Mouse (Mus musculus): ENCODE results near the gene Gm44965.

Gm44965 gene

DNA sequence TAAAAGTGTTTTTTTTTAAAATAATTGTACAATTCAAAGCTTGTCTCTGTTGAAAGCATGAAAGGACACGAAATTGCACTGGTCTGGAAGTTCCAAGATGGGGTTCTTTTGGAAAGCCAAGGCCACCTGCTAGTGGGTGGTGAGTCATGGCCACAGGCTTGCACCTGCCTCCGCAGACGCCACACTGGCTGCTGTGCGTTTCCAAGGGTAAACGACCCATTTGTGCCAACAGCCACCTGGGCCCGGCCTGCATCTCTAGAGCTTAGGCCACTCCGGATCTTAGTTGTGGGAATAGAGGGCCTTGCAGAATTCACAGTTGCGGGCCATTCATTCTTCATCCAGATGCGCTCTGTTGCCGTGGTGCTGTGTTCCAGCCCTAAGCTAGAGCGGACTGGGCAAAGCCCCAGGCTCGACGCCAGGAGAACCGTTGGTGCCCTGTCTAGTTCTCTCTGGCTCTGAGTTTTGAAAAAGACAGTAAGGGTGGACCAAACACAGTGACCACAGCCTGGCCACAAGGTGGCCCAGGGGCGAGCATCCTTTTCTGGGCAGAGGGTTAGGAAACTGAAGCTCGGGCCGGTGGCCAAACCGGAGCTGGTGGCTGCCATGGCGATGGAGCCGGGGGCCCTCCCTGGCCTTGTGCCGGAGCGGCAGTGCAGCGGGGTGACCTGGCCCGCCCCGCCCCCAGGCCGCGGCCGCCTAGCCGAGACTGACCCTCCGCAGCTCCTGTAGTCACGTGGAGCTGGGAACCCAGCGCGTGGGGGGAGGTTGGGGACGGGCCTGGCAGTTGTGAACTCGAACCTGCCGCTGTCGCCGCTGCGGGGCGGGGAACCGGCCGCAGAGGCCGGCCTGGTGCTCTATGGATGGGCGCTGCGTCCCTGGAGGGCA, at the start of gene Gm44965, which contains the start of gene Repin1:
Gene Gm44965 (plus strand): TSS at position 784 of the 885 bp plus-strand sequence.
Gene Repin1 (plus strand): TSS at position 726 of the 885 bp plus-strand sequence.
- in situ Hi-C loops (cut with MboI; ENCODE audit: low pct_unique_long_range_greater_than_20kb in 1 of 2, low sequenced_read_pairs in 2 of 2, unreplicated experiment in 1 of 2), result no loop called here

DNA sequence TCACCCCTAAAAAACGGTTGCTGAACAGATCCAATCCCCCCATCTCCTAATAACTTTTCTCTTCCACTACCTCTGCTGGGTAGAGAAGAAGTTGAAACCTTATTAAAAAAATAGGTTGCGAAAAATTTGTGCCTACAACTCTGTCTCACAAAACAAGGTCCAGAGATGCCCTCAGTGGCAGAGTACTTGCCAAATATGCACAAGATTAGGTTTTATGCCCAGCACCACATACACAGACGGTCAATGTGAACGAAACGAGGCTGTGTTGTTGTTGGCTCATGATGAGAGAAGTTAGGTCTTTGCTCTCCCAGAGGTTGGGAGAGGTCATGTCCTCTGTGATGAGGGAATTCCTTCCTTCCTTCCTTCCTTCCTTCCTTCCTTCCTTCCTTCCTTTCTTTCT, 48.5 kb upstream of the Gm44965 start:
- in situ Hi-C loops (cut with MboI; ENCODE audit: low pct_unique_long_range_greater_than_20kb in 1 of 2, low sequenced_read_pairs in 2 of 2, unreplicated experiment in 1 of 2), result loop anchor here in 1 of 2 experiments (10.0 kb wide), 1 partner anchor 90 kb away; no protein-coding TSS in a partner anchor

DNA sequence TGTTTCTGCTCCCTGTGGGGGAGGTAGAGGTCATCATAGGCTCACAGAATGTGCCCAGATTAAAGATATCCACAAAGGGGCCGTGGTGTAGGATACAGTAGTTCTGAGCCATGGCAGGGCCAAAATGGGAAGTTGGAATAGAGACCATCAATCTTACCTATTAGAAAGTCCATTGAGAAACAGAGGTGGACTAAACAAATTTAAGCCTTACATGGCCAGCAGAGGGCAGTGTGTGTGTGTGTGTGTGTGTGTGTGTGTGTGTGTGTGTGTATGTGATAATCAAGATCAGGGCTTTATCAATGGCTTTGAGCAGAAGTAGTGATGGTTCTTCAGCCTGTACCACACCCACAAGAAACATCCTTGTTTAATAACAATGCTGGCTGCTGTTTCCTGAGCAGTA, 47.5 kb upstream of the Gm44965 start:
- in situ Hi-C loops (cut with MboI; ENCODE audit: low pct_unique_long_range_greater_than_20kb in 1 of 2, low sequenced_read_pairs in 2 of 2, unreplicated experiment in 1 of 2), result loop anchor here in 1 of 2 experiments (10.0 kb wide), 1 partner anchor 89 kb away; no protein-coding TSS in a partner anchor

- in situ Hi-C loops (cut with MboI; ENCODE audit: low pct_unique_long_range_greater_than_20kb in 1 of 2, low sequenced_read_pairs in 2 of 2, unreplicated experiment in 1 of 2), result loop anchor here in 1 of 2 experiments (10.0 kb wide), 1 partner anchor 88 kb away; no protein-coding TSS in a partner anchor
These were observed 46.9 kb upstream of the Gm44965 start for GRCm38 (mm10) chr6:48546858-48547257.

- in situ Hi-C loops (cut with MboI; ENCODE audit: low pct_unique_long_range_greater_than_20kb in 1 of 2, low sequenced_read_pairs in 2 of 2, unreplicated experiment in 1 of 2), result loop anchor here in 1 of 2 experiments (10.0 kb wide), 1 partner anchor 86 kb away; no protein-coding TSS in a partner anchor
These were observed 45.4 kb upstream of the Gm44965 start for GRCm38 (mm10) chr6:48548314-48548713.

DNA sequence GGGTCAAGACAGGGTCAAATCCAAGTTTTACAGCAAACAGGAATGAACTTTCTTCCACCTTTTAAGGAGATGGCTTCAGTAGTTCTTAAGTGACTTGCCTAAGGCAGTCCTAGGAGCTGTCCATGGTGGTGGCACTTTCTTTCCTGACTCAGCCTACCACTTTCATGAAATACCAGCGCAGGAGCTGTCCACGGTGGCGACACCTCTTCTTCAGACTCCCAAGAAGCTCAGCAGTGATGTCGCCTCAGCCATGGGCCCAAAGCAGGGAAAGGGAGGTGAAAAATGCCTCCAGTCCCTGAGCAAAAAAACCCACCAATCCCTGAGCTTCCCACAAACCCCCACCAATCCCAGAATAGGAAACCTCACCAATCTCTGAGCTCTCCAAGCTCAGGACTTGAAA, 40.8 kb upstream of the Gm44965 start:
- in situ Hi-C loops (cut with MboI; ENCODE audit: low pct_unique_long_range_greater_than_20kb in 1 of 2, low sequenced_read_pairs in 2 of 2, unreplicated experiment in 1 of 2), result no loop called here

GRCm38 (mm10) chr6:48553819-48554218, 39.9 kb upstream of the Gm44965 start:
- in situ Hi-C loops (cut with MboI; ENCODE audit: low pct_unique_long_range_greater_than_20kb in 1 of 2, low sequenced_read_pairs in 2 of 2, unreplicated experiment in 1 of 2), result no loop called here

GRCm38 (mm10) chr6:48554280-48555103, 39.2 kb upstream of the Gm44965 start, which contains the start of gene Lrrc61:
TSS of gene Lrrc61 (plus strand) at chr6:48554796.
- in situ Hi-C loops (cut with MboI; ENCODE audit: low pct_unique_long_range_greater_than_20kb in 1 of 2, low sequenced_read_pairs in 2 of 2, unreplicated experiment in 1 of 2), result no loop called here

GRCm38 (mm10) chr6:48555104-48555890, 38.4 kb upstream of the Gm44965 start:
- in situ Hi-C loops (cut with MboI; ENCODE audit: low pct_unique_long_range_greater_than_20kb in 1 of 2, low sequenced_read_pairs in 2 of 2, unreplicated experiment in 1 of 2), result no loop called here

DNA sequence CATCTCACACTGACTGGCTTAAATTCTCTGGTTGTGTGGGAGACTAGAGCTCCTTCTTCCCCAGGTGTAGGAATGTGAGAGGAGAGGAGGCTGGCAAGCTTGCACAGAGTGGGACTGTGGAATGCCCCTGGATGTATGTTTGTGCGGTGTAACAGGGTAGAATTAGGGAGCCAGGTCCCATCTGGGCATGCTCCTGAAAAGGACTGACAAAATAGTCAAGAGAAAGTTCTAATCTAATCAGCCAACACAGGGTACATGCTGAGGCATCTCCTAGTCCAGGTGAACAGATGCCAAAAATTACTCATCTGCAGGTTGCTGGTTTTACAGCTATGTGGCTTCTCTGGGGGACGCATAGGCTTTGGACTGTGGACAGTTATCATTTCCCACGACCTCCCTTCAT, 37.8 kb upstream of the Gm44965 start:
- in situ Hi-C loops (cut with MboI; ENCODE audit: low pct_unique_long_range_greater_than_20kb in 1 of 2, low sequenced_read_pairs in 2 of 2, unreplicated experiment in 1 of 2), result no loop called here

- in situ Hi-C loops (cut with MboI; ENCODE audit: low pct_unique_long_range_greater_than_20kb in 1 of 2, low sequenced_read_pairs in 2 of 2, unreplicated experiment in 1 of 2), result no loop called here
These were observed 27.9 kb upstream of the Gm44965 start for GRCm38 (mm10) chr6:48565693-48566310.

- in situ Hi-C loops (cut with MboI; ENCODE audit: low pct_unique_long_range_greater_than_20kb in 1 of 2, low sequenced_read_pairs in 2 of 2, unreplicated experiment in 1 of 2), result no loop called here
These were observed 27.4 kb upstream of the Gm44965 start for GRCm38 (mm10) chr6:48566312-48566711.

- in situ Hi-C loops (cut with MboI; ENCODE audit: low pct_unique_long_range_greater_than_20kb in 1 of 2, low sequenced_read_pairs in 2 of 2, unreplicated experiment in 1 of 2), result no loop called here
These were observed 25.4 kb upstream of the Gm44965 start for GRCm38 (mm10) chr6:48568036-48568984.

- in situ Hi-C loops (cut with MboI; ENCODE audit: low pct_unique_long_range_greater_than_20kb in 1 of 2, low sequenced_read_pairs in 2 of 2, unreplicated experiment in 1 of 2), result no loop called here
These were observed 24.5 kb upstream of the Gm44965 start for GRCm38 (mm10) chr6:48569065-48569807.

GRCm38 (mm10) chr6:48572014-48572413, 21.7 kb upstream of the Gm44965 start:
- in situ Hi-C loops (cut with MboI; ENCODE audit: low pct_unique_long_range_greater_than_20kb in 1 of 2, low sequenced_read_pairs in 2 of 2, unreplicated experiment in 1 of 2), result no loop called here

GRCm38 (mm10) chr6:48572572-48573061, 21.1 kb upstream of the Gm44965 start, which contains the start of gene Rarres2:
TSS of gene Rarres2 (minus strand) at chr6:48572789.
- in situ Hi-C loops (cut with MboI; ENCODE audit: low pct_unique_long_range_greater_than_20kb in 1 of 2, low sequenced_read_pairs in 2 of 2, unreplicated experiment in 1 of 2), result no loop called here
